Mouse (Mus musculus) CD8-positive naive resting alpha-beta T cell, adult 2 months (primary cell): Measurements from ENCODE around the gene Xrcc5.
A peak's percentile ranks its signal among the peaks of the same experiment; 100 is the strongest.

ENCODE experiments used
- DNase-seq, 2 experiments: peaks; one replicate each; pipeline ENCODE4 v3.0.0; 2022; ENCODE audit warnings: low read depth in 2 of 2, low spot score in 2 of 2

Xrcc5 gene

GRCm38 (mm10) chr1:72307317-72307798, at the start of gene Xrcc5:
TSS of gene Xrcc5 (plus strand) at chr1:72307421.
- peak; percentile 90 to 92 for DNase-seq

DNA sequence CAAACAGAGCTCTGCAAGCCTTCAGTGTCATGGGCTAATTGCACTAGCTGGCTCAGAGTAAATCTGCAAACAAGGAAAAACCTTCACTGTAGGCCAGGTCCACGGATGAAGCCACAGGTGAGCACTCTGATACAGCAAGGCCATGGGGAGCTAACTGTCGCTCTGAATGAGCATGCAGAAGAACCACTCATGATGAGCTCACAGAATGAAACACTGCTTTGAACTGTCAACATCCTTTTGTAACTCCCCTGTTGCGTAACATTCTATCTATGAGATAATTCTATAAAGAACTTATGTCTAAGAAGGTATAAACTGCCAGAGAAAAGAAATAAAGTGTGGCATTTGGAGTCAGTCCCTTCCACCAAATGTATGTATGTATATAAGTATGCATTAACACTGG, 44.1 kb upstream of the Xrcc5 start:
- DNase-seq: no peak

- DNase-seq: no peak
Observed at GRCm38 (mm10) chr1:72278085-72278484, 29.1 kb upstream of the Xrcc5 start.

DNA sequence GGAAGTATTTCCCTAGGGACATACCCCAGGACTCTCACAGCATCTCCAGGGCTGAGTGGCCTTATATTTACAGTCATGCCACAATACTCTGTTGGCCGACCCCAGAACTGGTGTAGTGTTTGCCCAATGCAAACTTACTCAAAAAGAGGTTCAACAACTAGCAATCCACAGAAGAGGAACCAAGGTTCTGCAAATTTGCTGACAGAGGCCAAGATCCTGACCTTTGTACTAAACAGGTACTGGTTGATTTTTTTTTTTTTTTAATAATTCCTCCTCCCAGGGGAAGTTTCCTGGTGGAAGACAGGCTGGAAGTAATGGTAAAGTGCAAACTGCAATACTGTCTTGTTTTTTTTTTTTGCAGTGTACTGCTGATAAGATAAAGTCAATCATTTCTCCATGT, 24.6 kb upstream of the Xrcc5 start:
- no peak for DNase-seq

GRCm38 (mm10) chr1:72283992-72284485, 23.2 kb upstream of the Xrcc5 start, which contains the start of the genes Pecr and Tmem169:
TSS of gene Pecr (minus strand) at chr1:72284314.
TSS of gene Tmem169 (plus strand) at chr1:72284369.
- peak; percentile 50 to 62 for DNase-seq

DNA sequence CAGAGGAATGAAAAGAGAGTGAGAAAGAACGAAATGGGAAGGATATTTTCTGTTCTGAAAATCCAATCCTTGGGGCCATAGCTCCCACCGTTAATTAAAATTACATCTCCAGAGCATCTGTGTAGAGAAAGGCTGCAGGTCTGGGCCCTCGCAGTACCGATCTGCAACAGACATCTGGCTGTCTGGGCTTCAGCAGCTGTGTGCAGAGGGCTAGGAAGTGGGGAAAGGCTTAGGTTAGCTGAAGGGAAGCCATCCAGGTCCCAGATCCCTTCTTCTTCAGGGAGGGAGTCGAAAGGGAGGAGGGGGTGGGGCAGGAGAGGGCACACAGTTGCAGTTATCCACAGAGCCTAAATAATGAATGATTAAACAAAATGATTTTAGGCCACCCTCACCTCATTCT, 22.7 kb upstream of the Xrcc5 start:
- no peak for DNase-seq

- DNase-seq: no peak
Observed at GRCm38 (mm10) chr1:72286904-72287303, 20.3 kb upstream of the Xrcc5 start.

DNA sequence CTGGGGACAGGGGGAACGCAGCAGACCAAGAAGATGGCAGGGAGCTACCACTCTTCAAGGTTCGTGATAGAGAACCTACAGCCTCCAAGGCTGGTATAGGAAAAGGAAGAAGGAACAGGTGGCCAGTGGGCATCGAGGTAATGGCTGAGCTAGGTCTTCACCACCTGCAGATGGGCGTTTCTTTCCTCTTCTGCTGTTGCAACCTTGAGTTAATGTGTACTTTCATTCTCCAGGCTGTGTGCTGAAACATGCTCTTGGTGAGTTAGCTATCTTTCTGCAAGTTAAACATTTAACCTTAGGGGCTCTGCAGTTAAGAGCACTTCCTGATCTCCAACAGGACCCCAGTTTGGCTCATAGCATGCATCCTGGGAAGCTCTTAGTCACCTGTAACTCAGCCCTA, 19.3 kb upstream of the Xrcc5 start:
- DNase-seq: no peak

- no peak for DNase-seq
Observed at GRCm38 (mm10) chr1:72288527-72289150, 18.6 kb upstream of the Xrcc5 start.

DNA sequence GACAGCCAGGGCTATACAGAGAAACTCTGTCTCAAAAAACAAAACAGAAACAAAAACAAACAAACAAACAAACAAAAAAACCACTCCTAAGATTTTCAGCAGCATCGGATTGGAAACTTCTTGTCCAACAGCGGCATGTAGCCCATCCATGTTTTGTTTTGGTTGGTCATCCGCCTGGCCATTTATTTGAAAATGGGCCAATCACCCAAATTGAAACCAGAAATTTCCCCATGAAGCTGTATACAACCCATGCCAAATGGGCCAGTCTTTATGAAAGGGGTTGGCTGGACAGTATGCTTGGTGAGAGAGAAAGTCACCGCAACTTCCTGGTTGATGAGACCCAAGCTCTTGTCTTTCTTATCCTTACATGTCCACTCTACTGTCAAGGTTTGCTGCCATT, 16.3 kb upstream of the Xrcc5 start:
- DNase-seq: no peak

GRCm38 (mm10) chr1:72291421-72291820, 15.8 kb upstream of the Xrcc5 start:
- no peak for DNase-seq

- DNase-seq: no peak
Observed at GRCm38 (mm10) chr1:72291925-72292324, 15.3 kb upstream of the Xrcc5 start.

GRCm38 (mm10) chr1:72293869-72294663, 13.2 kb upstream of the Xrcc5 start:
- DNase-seq: no peak

DNA sequence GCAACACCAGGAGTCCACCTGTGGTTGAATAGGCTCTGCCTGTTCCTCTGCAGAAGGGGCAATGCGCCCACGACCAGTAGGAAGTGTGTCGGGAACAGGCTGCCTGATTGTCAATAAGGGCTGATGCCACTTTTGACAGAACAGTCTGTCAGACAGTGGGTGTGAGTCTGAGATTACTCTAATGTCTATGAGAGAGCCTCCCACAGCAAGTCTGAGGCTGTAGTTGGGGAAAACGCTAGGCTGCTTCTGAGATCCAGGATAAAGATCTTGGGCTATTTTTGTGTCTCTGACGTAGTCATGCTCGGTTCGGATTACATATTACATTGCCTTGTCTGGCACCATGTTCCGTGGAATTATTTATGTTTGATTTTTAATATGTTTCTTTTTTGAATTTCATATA, 11.5 kb upstream of the Xrcc5 start:
- DNase-seq: no peak

- DNase-seq: no peak
Observed at GRCm38 (mm10) chr1:72301845-72302244, 5.4 kb upstream of the Xrcc5 start.

GRCm38 (mm10) chr1:72306241-72306640, 980 bp upstream of the Xrcc5 start:
- no peak for DNase-seq

- peak in 1 of 2 experiments; percentile 0 for DNase-seq
Observed at GRCm38 (mm10) chr1:72306679-72307181, 491 bp upstream of the Xrcc5 start.

- DNase-seq: no peak
Observed at GRCm38 (mm10) chr1:72308919-72309318, 1.7 kb downstream of the Xrcc5 start.

DNA sequence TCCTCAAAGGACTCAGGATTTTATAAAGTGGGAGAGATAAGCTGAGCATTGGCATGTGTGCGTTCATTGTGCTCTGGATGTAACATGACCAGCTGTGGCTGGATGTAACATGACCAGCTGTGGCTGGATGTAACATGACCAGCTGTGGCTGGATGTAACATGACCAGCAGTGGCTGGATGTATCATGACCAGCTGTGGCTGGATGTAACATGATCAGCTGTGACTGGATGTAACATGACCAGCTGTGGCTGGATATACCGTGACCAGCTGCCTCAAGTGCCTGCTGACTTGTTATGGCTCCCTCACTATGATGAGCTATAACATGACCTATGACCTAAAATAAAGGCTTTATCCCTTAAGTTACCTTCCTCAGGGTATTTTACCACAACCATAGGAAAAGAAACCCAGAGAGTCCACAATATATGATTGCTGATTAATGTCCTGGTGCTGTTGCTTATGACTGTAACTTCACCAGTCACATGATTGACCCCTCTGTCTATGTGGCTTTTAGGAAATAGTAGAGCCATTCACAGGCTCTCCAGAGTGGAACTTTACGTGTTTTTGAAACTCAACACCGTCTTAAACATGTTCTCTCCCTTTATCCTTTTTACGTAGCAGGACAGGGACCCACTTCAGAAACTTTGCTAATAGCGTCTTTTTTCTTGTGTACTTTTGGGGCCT, 2.7 kb downstream of the Xrcc5 start:
- no peak for DNase-seq

DNA sequence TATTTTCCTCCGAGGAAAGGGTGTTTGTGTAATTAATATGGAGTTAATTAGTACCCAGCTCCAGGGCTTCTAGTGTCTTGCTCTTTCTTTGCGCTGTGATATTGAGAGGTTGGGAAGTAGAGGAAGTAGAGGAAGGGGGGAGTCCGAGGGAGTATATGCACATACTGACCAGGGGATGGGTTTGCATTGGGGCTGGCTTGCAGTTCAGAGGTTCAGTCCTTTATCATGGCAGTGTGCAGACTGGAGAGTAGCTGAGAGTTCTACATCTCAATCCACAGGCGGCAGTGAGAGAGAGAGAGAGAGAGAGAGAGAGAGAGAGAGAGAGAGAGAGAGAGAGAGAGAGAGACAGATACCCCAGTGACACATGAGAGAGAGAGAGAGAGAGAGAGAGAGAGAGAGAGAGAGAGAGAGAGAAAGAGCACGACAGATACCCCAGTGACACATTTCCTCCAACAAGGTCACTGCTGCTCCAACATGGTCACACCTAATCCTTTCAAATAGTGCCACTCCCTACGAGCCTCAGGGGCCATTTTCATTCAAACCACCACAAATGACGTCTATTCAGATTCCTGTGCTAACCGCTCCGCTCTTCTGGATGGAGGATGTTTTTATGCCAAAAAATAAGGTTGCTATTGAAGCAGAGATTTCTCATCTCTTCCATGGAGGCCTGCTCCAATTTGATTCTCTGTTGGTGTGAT, 5.6 kb downstream of the Xrcc5 start:
- no peak for DNase-seq
